9 mouse cellular contexts compared by ENCODE assay signal in the genomic region with DNA sequence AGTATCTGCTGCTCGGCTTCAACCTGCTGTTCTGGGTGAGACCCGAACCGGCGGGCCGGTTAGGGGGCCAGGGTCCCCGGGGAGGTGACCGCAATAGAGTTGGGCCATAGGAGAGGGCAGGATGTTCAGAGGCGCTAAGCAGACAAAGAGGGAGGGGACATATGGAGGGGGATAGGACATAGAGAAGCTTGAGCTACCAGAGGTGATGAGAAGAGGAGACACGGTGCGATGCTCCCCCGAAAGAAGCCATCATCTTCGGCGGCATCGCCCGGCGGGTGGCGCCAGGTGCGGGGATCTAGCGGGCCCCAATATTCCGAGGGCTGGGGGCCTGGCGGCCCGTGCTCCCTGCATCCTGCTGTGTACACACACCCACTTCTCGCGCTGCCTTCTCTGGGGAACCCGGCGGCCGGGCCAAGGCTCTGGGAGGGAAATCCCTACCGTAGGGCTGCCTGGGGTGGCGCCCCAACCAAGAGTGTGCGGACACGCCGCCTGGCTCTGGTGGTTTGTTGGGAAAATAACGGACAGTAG. TPM values are rescaled to one million over a fixed set of nuclear protein-coding genes. Genes with fewer than 3 reads are reported as not detected.
DNase-seq lines count a peak whose midpoint lies in the region; ATAC-seq lines count a peak whose summit lies in the region.
"Had no signal": no experiment of that assay in that cellular context is flagged by ENCODE, and none has a peak within 500 bp of the region (broad histone marks: within the 10 kb centered on the region; RNA-seq: fewer than 3 reads in every experiment).

No protein-coding gene starts in this region.

- peak overlapping the region; percentile 60 to 96 for H3K27ac ChIP-seq in heart, embryonic 14.5 days (replicated peaks in 1 of 2; ENCODE audit: control insufficient read depth in 1 of 2, insufficient read depth in 1 of 2, low read depth in 2 of 2, low read length in 2 of 2)
- peak overlapping the region; percentile 72 for H3K27ac ChIP-seq in midbrain, embryonic 15.5 days

- peak overlapping the region; percentile 89 for H3K9ac ChIP-seq in heart, embryonic 14.5 days (ENCODE audit: low read length)
- peak overlapping the region; percentile 84 for H3K9ac ChIP-seq in midbrain, embryonic 15.5 days

- peak overlapping the region; percentile 90 for H3K4me3 ChIP-seq in heart, embryonic 14.5 days (ENCODE audit: control insufficient read depth in 1 of 2, insufficient read depth in 1 of 2, low read depth in 1 of 2, low read length in 2 of 2)
- H3K4me3 ChIP-seq in midbrain, embryonic 15.5 days = peak overlapping the region; percentile 85

- H3K27me3 ChIP-seq in heart, embryonic 14.5 days (ENCODE audit: control insufficient read depth, insufficient read depth, low read length) = no peaks in the 10 kb centered on the region
- no peaks in the 10 kb centered on the region for H3K27me3 ChIP-seq in midbrain, embryonic 15.5 days (replicated peaks)

- no peaks in the 10 kb centered on the region for H3K36me3 ChIP-seq in heart, embryonic 14.5 days (ENCODE audit: control insufficient read depth, insufficient read depth, low read length)
- H3K36me3 ChIP-seq in midbrain, embryonic 15.5 days (replicated peaks) = no peaks in the 10 kb centered on the region

- H3K9me3 ChIP-seq in heart, embryonic 14.5 days (ENCODE audit: control insufficient read depth, low read length) = no peaks in the 10 kb centered on the region
- no peaks in the 10 kb centered on the region for H3K9me3 ChIP-seq in midbrain, embryonic 15.5 days

- peak overlapping the region; percentile 91 for H3K4me2 ChIP-seq in heart, embryonic 14.5 days (ENCODE audit: low read length)
- peak overlapping the region; percentile 74 for H3K4me2 ChIP-seq in midbrain, embryonic 15.5 days

- H3K4me1 ChIP-seq in heart, embryonic 14.5 days (ENCODE audit: control insufficient read depth in 2 of 2, insufficient read depth in 2 of 2, low read length in 2 of 2) = peaks cover 13 to 41% of the 10 kb centered on the region in 2 experiments
- peaks cover 7% of the 10 kb centered on the region for H3K4me1 ChIP-seq in midbrain, embryonic 15.5 days

- WGBS in heart, embryonic 14.5 days = under 1% methylated on average over 30 of the region's 33 CpGs
- WGBS in midbrain, embryonic 15.5 days = under 1% methylated on average over 33 of the region's 33 CpGs

- peak; percentile 22 to 50 for DNase-seq in frontal cortex, postnatal 10 days (ENCODE audit: low spot score in 2 of 2)
- no peak for DNase-seq in frontal cortex, postnatal 14 days (ENCODE audit: low spot score in 2 of 2)
- peak; percentile 23 for DNase-seq in liver
- DNase-seq in thymus, postnatal 10 days (ENCODE audit: low spot score in 2 of 2) = peak; percentile 52 to 56

- ATAC-seq in CD4-positive, CD25-positive, alpha-beta regulatory T cell, adult 4 months = peak; percentile 62
- ATAC-seq in common myeloid progenitor, adult 5-6 weeks (replicated peaks; ENCODE audit: low read depth, poor library complexity, severe bottlenecking) = peak; percentile 13; the same call in 1 of the 2 replicates
- ATAC-seq in heart, embryonic 14.5 days (ENCODE audit: insufficient number of reproducible peaks, insufficient read depth, low FRiP score, low read depth) = peak; percentile 49
- ATAC-seq in midbrain, embryonic 15.5 days (replicated peaks) = peak; percentile 85

RNA-seq across cellular contexts. Expression of a gene that starts 0.8 kb away (rescaled TPM):
- polyA plus RNA-seq in CD4-positive, CD25-positive, alpha-beta regulatory T cell, adult 4 months (2017; shearing (Covaris generic)) = 1 to 10 TPM in 1 of 2 experiments, under 1 TPM in 1; 0.70 to 1.3 TPM
- total RNA-seq in common myeloid progenitor, adult 5-6 weeks (2017) = 14.6 and 21.8 TPM in 2 replicates
- 31.3 and 34.8 TPM in 2 replicates for polyA plus RNA-seq in heart, embryonic 14.5 days (2014; fragmentation: Nextera tagmentation; extraction: Ambion mirVana)
- polyA plus RNA-seq in midbrain, embryonic 15.5 days (2015; fragmentation: Nextera tagmentation; extraction: Ambion mirVana) = 8.9 and 9.6 TPM in 2 replicates

RNA-seq across cellular contexts. Expression of a gene that starts 47.4 kb away (rescaled TPM):
- polyA plus RNA-seq in CD4-positive, CD25-positive, alpha-beta regulatory T cell, adult 4 months (2017; shearing (Covaris generic)) = not detected
- total RNA-seq in common myeloid progenitor, adult 5-6 weeks (2017) = not detected in 2 replicates
- polyA plus RNA-seq in heart, embryonic 14.5 days (2014; fragmentation: Nextera tagmentation; extraction: Ambion mirVana) = 0.15 and 0.49 TPM in 2 replicates
- 0.73 and 0.81 TPM in 2 replicates for polyA plus RNA-seq in midbrain, embryonic 15.5 days (2015; fragmentation: Nextera tagmentation; extraction: Ambion mirVana)
- total RNA-seq: left cerebral cortex, adult 8-10 months had no signal

Comparison
In these comparisons a context has a peak if more than half of its experiments do, and no peak if none do; other contexts are left out.
1. DNase-seq: peak in frontal cortex, postnatal 10 days (2 of 2), liver (single experiment) and thymus, postnatal 10 days (2 of 2); none in frontal cortex, postnatal 14 days (0 of 2).
2. ATAC-seq: peak in every context shown above with its lines; median percentile 85 in midbrain, embryonic 15.5 days; 62 in CD4-positive, CD25-positive, alpha-beta regulatory T cell, adult 4 months; 49 in heart, embryonic 14.5 days; 13 in common myeloid progenitor, adult 5-6 weeks.